Mouse (Mus musculus) C2C12 (cell line): ENCODE data around the gene Jak3. TPM values are rescaled to one million over a fixed set of nuclear protein-coding genes. Genes with fewer than 3 reads are reported as not detected.
"Not testable (repeated sequence)": the region's sequence is repeated elsewhere in the genome, so short reads cannot be mapped to it uniquely, and the experiment has no call there.

Experiments used
- H3K27me3 ChIP-seq: one replicate; pipeline ENCODE4 v1.6.1; 2011; ENCODE audit not compliant: control insufficient read depth, insufficient read depth, insufficient read length
- H3K36me3 ChIP-seq: one replicate; pipeline ENCODE4 v1.6.1; 2011; ENCODE audit not compliant: control insufficient read depth, insufficient read depth
- H3K4me3 ChIP-seq: one replicate; pipeline ENCODE4 v1.5.1; 2011; ENCODE audit warnings: mild to moderate bottlenecking, control low read depth; ENCODE audit not compliant: poor library complexity, insufficient read depth, severe bottlenecking
- H3K79me2 ChIP-seq: one replicate; pipeline ENCODE4 v1.6.1; 2011; ENCODE audit not compliant: control insufficient read depth, insufficient read depth
- H3K79me3 ChIP-seq: one replicate; pipeline ENCODE4 v1.6.1; 2011; ENCODE audit warnings: low read depth, control low read depth
- H3ac ChIP-seq: one replicate; pipeline ENCODE3; 2011; ENCODE audit warnings: low read depth; ENCODE audit not compliant: control insufficient read depth, insufficient read length
- CEBPB ChIP-seq: IDR thresholded peaks from one replicate; pipeline ENCODE4 v1.6.1; 2011; ENCODE audit warnings: low read depth, mild to moderate bottlenecking, control low read depth, moderate library complexity
- CTCF ChIP-seq: IDR thresholded peaks from one replicate; pipeline ENCODE4 v1.5.1; 2011; ENCODE audit not compliant: control insufficient read depth, insufficient read depth, insufficient read length
- FOSL1 ChIP-seq: IDR thresholded peaks from one replicate; pipeline ENCODE4 v1.8.0; 2011; ENCODE audit warnings: mild to moderate bottlenecking, low read length; ENCODE audit not compliant: poor library complexity, insufficient read depth, severe bottlenecking
- MAX ChIP-seq: IDR thresholded peaks from one replicate; pipeline ENCODE4 v1.6.1; 2011; ENCODE audit warnings: mild to moderate bottlenecking, control low read depth
- MYOD1 ChIP-seq: IDR thresholded peaks from one replicate; pipeline ENCODE4 v1.6.1; 2011; ENCODE audit warnings: low read depth; ENCODE audit not compliant: control insufficient read depth, insufficient read length
- MYOG ChIP-seq: IDR thresholded peaks from one replicate; pipeline ENCODE4 v1.6.1; 2011; ENCODE audit not compliant: control insufficient read depth, insufficient read length; ENCODE audit errors: extremely low read depth
- USF1 ChIP-seq: IDR thresholded peaks from one replicate; pipeline ENCODE4 v1.6.1; 2011; ENCODE audit warnings: low read depth, mild to moderate bottlenecking, control low read depth, moderate library complexity
- polyA plus RNA-seq: library from polyadenylated mRNA; unstranded; fragments of >200 nt; fragmentation: generic; extraction: Trizol; gene quantifications from one replicate; pipeline ENCODE4 v1.2.1, GENCODE M21; 2012; ENCODE audit warnings: missing spikeins

Gene Jak3
- polyA plus RNA-seq, 1 experiment: 1.2 TPM

GRCm38 (mm10) chr8:71693166-71694041 lies 17.3 kb downstream of the Jak3 start:
- H3K79me3 ChIP-seq: no peaks in the 10 kb centered on the region
- H3K27me3 ChIP-seq: peaks cover 52% of the 10 kb centered on the region
- H3K36me3 ChIP-seq: no peaks in the 10 kb centered on the region
- H3ac ChIP-seq: no peak overlapping the region
- H3K79me2 ChIP-seq: no peaks in the 10 kb centered on the region
- no peak overlapping the region for H3K4me3 ChIP-seq
- TF ChIP-seq MYOD1: no peak
- no peak for TF ChIP-seq CTCF
- no peak for TF ChIP-seq USF1
- no peak for TF ChIP-seq MYOG
- TF ChIP-seq MAX: no peak
- no peak for TF ChIP-seq FOSL1
- no peak for TF ChIP-seq CEBPB

- not testable (repeated sequence) for H3K4me3 ChIP-seq, H3K79me3 ChIP-seq, H3ac ChIP-seq, H3K79me2 ChIP-seq, H3K36me3 ChIP-seq
- H3K27me3 ChIP-seq: peaks cover 38% of the 10 kb centered on the region
Measured at GRCm38 (mm10) chr8:71695456-71695855, 19.4 kb downstream of the Jak3 start.

GRCm38 (mm10) chr8:71700493-71701269 lies 24.6 kb downstream of the Jak3 start:
- Histone ChIP-seq H3K79me3 (no peaks in the 10 kb centered on the region), H3K27me3 (peaks cover 17% of the 10 kb centered on the region), H3ac (no peak overlapping the region), H3K79me2 (no peaks in the 10 kb centered on the region), H3K36me3 (no peaks in the 10 kb centered on the region), H3K4me3 (no peak overlapping the region)
- TF ChIP-seq FOSL1 (no peak), USF1 (no peak), MYOD1 (no peak), MAX (no peak), MYOG (no peak), CEBPB (no peak), CTCF (no peak)

GRCm38 (mm10) chr8:71701414-71702086 lies 25.5 kb downstream of the Jak3 start, which contains the start of gene B3gnt3:
Gene B3gnt3, minus strand, starts transcription at chr8:71701789.
- no peaks in the 10 kb centered on the region for H3K79me2 ChIP-seq
- H3K4me3 ChIP-seq: no peak within 1 kb of the TSS
- no peaks in the 10 kb centered on the region for H3K36me3 ChIP-seq
- TF ChIP-seq MAX (no peak), CTCF (no peak), USF1 (no peak), MYOD1 (no peak), MYOG (no peak), CEBPB (no peak), FOSL1 (no peak)
- H3K79me3 ChIP-seq: no peaks in the 10 kb centered on the region
- H3K27me3 ChIP-seq: peaks cover 17% of the 10 kb centered on the region
- H3ac ChIP-seq: no peak within 1 kb of the TSS

- H3K36me3 ChIP-seq: no peaks in the 10 kb centered on the region
- no peak overlapping the region for H3ac ChIP-seq
- TF ChIP-seq FOSL1 (no peak), CTCF (no peak), CEBPB (no peak), USF1 (no peak), MAX (no peak)
- peaks cover 17% of the 10 kb centered on the region for H3K27me3 ChIP-seq
- no peaks in the 10 kb centered on the region for H3K79me3 ChIP-seq
- H3K79me2 ChIP-seq: no peaks in the 10 kb centered on the region
- H3K4me3 ChIP-seq: no peak overlapping the region
Measured at GRCm38 (mm10) chr8:71702087-71702432, 26.0 kb downstream of the Jak3 start.

- Histone ChIP-seq H3K36me3 (no peaks in the 10 kb centered on the region), H3ac (no peak overlapping the region), H3K4me3 (no peak overlapping the region), H3K27me3 (peaks cover 20% of the 10 kb centered on the region), H3K79me3 (no peaks in the 10 kb centered on the region), H3K79me2 (no peaks in the 10 kb centered on the region)
- TF ChIP-seq MAX: no peak
- TF ChIP-seq FOSL1: no peak
- no peak for TF ChIP-seq CTCF
- no peak for TF ChIP-seq MYOG
- TF ChIP-seq USF1: no peak
Measured at GRCm38 (mm10) chr8:71702923-71703322, 26.8 kb downstream of the Jak3 start.

- H3K36me3 ChIP-seq: not testable (repeated sequence)
- peaks cover 21% of the 10 kb centered on the region for H3K27me3 ChIP-seq
Measured at GRCm38 (mm10) chr8:71703400-71703799, 27.3 kb downstream of the Jak3 start.

More at GRCm38 (mm10) chr8:71703400-71703799, 27.3 kb downstream of the Jak3 start:
- not testable (repeated sequence) for H3K79me3 ChIP-seq, H3K4me3 ChIP-seq, H3K79me2 ChIP-seq, H3ac ChIP-seq
